Mouse (Mus musculus): ENCODE measurements around the gene Olfr1045.
"Not testable (repeated sequence)": the region's sequence is repeated elsewhere in the genome, so short reads cannot be mapped to it uniquely, and the experiment has no call there.

Olfr1045 gene

DNA sequence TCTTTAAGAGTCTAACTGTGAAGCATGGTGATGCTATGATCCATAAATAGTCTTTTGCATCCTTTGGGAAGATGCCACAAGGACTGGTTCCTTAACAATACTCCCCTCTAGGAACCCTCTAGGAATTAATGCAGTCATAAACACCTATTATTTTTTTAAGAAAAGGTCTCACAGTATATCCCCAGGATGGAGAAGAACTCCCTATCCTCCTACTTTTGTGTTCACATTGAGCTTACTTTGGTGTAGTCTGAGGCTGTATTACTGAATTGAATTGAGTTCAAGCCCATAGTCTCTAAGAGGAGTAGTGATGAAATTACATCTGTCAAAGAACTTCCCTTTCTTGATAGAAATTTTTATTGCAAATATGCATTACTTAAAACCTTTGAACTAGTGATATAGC, at the start of gene Olfr1045:
Gene Olfr1045, minus strand, starts transcription at position 101 of the 400 bp plus-strand sequence.
- DNase-seq = no peak

- DNase-seq = no peak
Observed at GRCm38 (mm10) chr2:86240189-86240588, 37.4 kb upstream of the Olfr1045 start, which contains the start of gene Olfr1048. TSS of gene Olfr1048 (minus strand) at chr2:86240289.

- DNase-seq = no peak
Observed at GRCm38 (mm10) chr2:86231301-86231700, 28.5 kb upstream of the Olfr1045 start, which contains the start of gene Olfr1047. TSS of gene Olfr1047 (minus strand) at chr2:86231401.

DNA sequence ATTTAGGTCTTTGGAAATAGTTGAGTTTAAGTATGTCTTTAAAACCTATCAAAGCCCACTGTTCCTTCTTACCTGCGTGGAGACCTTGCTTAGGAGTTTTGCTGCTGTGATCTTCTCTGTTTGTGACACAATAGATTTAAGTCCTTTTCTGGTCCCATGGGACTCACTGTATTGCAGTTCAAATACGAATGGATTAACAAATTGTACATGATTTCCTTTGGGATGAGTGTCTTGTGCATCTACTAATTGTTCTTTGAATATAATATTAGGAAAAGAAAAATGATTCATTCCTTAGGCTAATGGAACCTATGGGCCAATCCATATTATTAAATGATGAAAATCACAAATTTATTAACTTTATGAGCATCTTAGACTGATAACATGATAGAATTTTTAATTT, 16.4 kb upstream of the Olfr1045 start, which contains the start of gene Olfr1046:
Gene Olfr1046, minus strand, starts transcription at position 101 of the 400 bp plus-strand sequence.
- no peak for DNase-seq

- DNase-seq = no peak
Observed at GRCm38 (mm10) chr2:86195863-86196262, 6.9 kb downstream of the Olfr1045 start.

DNA sequence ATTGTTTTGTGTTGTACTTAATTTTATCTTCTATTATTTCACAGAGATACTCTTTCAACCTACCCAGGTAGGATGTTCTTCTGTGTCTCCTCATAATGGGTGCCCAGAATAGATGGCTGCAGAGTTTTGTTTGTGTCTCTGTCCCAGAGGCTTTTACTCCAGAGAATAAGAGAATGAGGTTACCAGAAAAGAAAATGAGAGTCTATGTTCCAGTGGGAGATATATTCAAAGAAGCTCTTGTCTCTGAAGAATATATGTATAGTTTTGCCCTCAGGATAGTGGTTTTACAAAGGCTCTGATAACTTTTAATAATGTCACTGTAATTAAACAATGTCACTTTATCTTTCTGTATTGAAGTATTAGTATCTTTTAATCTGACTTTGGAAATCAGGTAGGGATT, 17.2 kb downstream of the Olfr1045 start, which contains the start of gene Olfr52:
Gene Olfr52, minus strand, starts transcription at position 101 of the 400 bp plus-strand sequence.
- no peak for DNase-seq

DNA sequence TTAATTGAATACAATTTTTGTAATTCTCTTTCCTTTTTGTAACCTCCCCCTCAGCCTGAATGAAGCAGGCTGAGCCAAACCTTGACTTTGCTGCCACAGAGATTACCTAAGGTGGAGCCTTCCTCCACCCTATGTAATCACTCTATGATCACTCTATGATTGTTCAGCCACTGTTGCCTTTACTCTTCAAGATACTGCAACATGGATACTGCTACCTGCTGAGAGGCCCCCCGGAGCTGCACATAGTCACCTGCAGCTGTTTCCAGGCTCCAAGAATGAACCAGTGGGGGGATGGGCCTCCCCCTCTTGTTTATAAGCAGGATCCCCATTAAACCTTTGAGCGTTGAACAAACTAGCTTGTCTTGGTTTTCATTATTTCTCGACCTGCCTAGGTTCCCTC, 22.9 kb downstream of the Olfr1045 start:
- no peak for DNase-seq

DNA sequence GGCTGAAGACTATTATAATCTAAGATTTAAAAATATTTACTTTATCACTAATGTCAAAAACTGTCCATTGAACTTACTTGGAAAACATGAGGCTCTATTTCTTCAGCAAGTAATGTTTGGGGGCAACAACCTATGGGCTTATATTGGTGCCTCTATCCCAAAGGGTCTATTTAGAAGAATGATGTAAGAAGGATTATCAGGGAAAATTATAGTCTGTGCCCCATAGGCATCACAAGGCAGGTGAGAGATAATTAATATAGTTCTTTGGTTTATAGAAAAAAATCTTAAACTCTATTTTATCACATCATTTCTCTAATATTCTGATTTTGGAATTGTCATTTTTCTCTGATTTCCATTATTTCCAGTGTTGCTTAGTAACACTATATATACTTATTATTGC, 25.1 kb downstream of the Olfr1045 start, which contains the start of gene Olfr1044:
Gene Olfr1044, minus strand, starts transcription at position 101 of the 400 bp plus-strand sequence.
- DNase-seq = no peak

DNA sequence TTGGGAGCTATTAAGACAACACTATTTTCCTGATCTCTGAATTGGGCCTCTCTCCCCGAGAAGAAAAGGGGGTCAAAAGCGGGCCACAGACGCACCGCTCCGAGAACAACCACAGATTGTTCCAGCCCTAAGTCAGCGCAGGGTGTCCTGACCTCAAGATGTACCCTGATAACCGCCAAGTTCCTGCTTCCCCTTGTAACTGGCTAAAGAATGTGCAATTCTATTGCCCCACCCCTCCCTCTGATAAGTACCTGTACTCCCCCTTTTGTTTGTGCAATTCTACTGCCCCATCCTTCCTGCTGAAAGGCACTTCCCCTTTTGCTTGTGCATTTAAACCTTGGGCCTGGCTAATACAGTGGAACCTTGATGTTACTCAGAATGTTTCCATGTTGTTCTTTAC, 27.4 kb downstream of the Olfr1045 start:
- DNase-seq = not testable (repeated sequence)

DNA sequence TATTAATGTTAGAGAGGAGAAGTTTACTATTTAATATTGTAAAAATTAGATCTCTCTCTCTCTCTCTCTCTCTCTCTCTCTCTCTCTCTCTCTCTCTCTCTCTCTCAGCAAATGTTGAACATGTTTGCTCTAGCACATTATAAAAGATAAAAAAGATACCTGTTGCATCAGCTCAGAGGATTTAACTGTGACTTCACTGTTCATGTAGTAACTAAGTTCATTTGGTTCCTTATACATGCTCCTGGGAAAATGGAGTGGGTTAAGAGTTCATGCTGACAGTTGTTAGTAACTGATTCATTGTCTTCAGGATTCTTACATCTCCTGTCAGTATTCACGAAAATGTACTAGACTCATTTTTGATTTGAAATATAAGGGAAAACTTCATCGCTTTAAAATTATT, 35.4 kb downstream of the Olfr1045 start, which contains the start of gene Olfr1043:
Gene Olfr1043, minus strand, starts transcription at position 101 of the 400 bp plus-strand sequence.
- DNase-seq = no peak

- DNase-seq = no peak
Observed at GRCm38 (mm10) chr2:86161738-86162137, 41.1 kb downstream of the Olfr1045 start, which contains the start of gene Olfr1042. TSS of gene Olfr1042 (minus strand) at chr2:86161838.

DNA sequence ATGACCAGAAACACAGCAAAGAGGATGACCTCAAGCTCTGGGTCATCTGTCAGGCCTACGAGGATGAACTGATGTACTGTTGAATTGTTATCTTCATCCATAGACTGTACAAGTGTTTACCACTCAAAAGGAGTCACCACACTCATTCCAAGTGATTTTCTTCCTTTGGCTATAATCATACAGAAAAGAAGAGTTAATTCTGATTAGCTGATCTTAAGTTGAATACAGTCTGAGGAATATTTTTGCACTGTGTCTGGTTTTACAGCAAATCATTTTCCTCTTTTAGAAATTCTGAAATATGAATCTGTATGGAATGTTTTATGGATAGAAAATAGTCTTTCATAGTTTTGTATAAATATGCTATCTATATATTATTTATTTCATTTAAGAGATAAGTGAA, 56.2 kb downstream of the Olfr1045 start, which contains the start of gene Olfr1040:
Gene Olfr1040, minus strand, starts transcription at position 101 of the 400 bp plus-strand sequence.
- DNase-seq = no peak

All from cerebellum, adult 9-11 months (tissue).